Mouse (Mus musculus) E14TG2a.4 (cell line): ENCODE data around the gene C1qtnf6.

ENCODE experiments used
- CTCF ChIP-seq: conservative IDR thresholded peaks from 2 replicates; pipeline ENCODE4 v1.5.1; 2014; ENCODE audit warnings: low read length
- NANOG ChIP-seq: IDR thresholded peaks from 2 replicates; pipeline ENCODE4 v1.6.1; 2014; ENCODE audit warnings: borderline replicate concordance, low read length, mixed read lengths

DNA sequence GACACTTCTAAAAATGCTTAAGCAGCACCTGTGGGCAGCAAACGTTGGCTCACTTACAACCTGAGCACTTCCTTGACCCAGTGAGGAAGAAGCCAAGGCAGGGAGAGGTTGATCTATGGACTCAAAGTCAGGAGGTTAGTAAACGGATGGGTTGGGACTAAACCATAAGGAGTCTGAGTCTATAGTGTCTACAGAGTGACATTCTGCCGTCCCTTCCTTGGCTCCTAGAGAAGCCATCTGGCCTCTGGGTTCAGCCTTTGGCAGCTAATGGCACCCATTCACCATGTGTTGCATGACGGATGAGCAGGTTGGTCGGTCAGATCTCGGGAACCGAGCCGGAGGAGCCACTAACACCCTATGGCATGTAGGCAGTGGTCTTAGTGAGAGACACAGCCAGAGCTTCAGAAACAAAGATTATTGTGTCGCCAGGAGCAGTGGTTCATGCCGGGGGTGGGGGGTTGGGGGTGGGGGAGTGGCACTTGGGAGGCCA lies 2.2 kb upstream of the C1qtnf6 start:
- TF ChIP-seq CTCF: no peak
- no peak for TF ChIP-seq NANOG
